Mouse (Mus musculus) layer of hippocampus, adult 2 months (tissue): ENCODE measurements around the gene Dus1l. TPM values are rescaled to one million over a fixed set of nuclear protein-coding genes. Genes with fewer than 3 reads are reported as not detected.

Experiments used
- DNase-seq, 2 experiments: peaks; one replicate each; pipeline ENCODE4 v3.0.0; 2022; ENCODE audit warnings: low spot score in 2 of 2
- H3K27ac ChIP-seq: fragments of 200-600 bp; 2 replicates; pipeline ENCODE4 v1.8.1; 2022
- H3K4me3 ChIP-seq: fragments of 200-600 bp; 2 replicates; pipeline ENCODE4 v1.8.1; 2022; ENCODE audit warnings: mild to moderate bottlenecking
- CTCF ChIP-seq: fragments of 200-600 bp; conservative IDR thresholded peaks from 2 replicates; pipeline ENCODE4 v1.8.1; 2022; ENCODE audit warnings: antibody characterized with exemption, mild to moderate bottlenecking, moderate library complexity
- total RNA-seq, 2 experiments: library from RNA; stranded (reverse); gene quantifications; 2 replicates each; pipeline ENCODE4 v1.2.3; 2021

The Dus1l gene
- total RNA-seq, 2 experiments from 2014 or later = 45.6 to 46.2 TPM

- no peak for TF ChIP-seq CTCF
- peak overlapping the region; percentile 67 for H3K4me3 ChIP-seq
- H3K27ac ChIP-seq = peak overlapping the region; percentile 100
- no peak for DNase-seq
Observed at GRCm38 (mm10) chr11:120824787-120825288, 28.6 kb upstream of the Dus1l start.

GRCm38 (mm10) chr11:120823956-120824786 lies 28.0 kb upstream of the Dus1l start, which contains the start of gene Fasn:
TSS of gene Fasn (minus strand) at chr11:120824547.
- peak; percentile 98 for DNase-seq
- H3K4me3 ChIP-seq = peak within 1 kb of the TSS; percentile 67
- H3K27ac ChIP-seq = peak within 1 kb of the TSS; percentile 100
- TF ChIP-seq CTCF = peak; percentile 70

GRCm38 (mm10) chr11:120823551-120823947 lies 27.3 kb upstream of the Dus1l start:
- Histone ChIP-seq H3K4me3 (peak overlapping the region; percentile 67), H3K27ac (peak overlapping the region; percentile 100)
- no peak for DNase-seq
- no peak for TF ChIP-seq CTCF

GRCm38 (mm10) chr11:120822831-120823550 lies 26.8 kb upstream of the Dus1l start:
- DNase-seq = no peak
- Histone ChIP-seq H3K27ac (peak overlapping the region; percentile 100), H3K4me3 (peak overlapping the region; percentile 67)
- TF ChIP-seq CTCF = peak; percentile 18

- no peak for TF ChIP-seq CTCF
Observed at GRCm38 (mm10) chr11:120822321-120822720, 26.1 kb upstream of the Dus1l start.

GRCm38 (mm10) chr11:120821076-120821922 lies 25.1 kb upstream of the Dus1l start:
- TF ChIP-seq CTCF = no peak
- no peak for DNase-seq
- Histone ChIP-seq H3K4me3 (peak overlapping the region; percentile 67), H3K27ac (peak overlapping the region; percentile 39; the same call in 1 of the 2 replicates)

More at GRCm38 (mm10) chr11:120822321-120822720, 26.1 kb upstream of the Dus1l start:
- Histone ChIP-seq H3K27ac (no peak overlapping the region; the same call in 1 of the 2 replicates), H3K4me3 (peak overlapping the region; percentile 67)
- DNase-seq = no peak

- H3K27ac ChIP-seq = peak overlapping the region; percentile 18; the same call in 1 of the 2 replicates
Observed at GRCm38 (mm10) chr11:120820546-120820945, 24.3 kb upstream of the Dus1l start.

GRCm38 (mm10) chr11:120819556-120819955 lies 23.4 kb upstream of the Dus1l start:
- no peak for TF ChIP-seq CTCF

More at GRCm38 (mm10) chr11:120820546-120820945, 24.3 kb upstream of the Dus1l start:
- no peak for DNase-seq
- no peak for TF ChIP-seq CTCF
- H3K4me3 ChIP-seq = peak overlapping the region; percentile 67; the same call in 1 of the 2 replicates

GRCm38 (mm10) chr11:120818251-120818650 lies 22.0 kb upstream of the Dus1l start:
- Histone ChIP-seq H3K27ac (no peak overlapping the region), H3K4me3 (no peak overlapping the region)
- DNase-seq = no peak
- TF ChIP-seq CTCF = no peak

More at GRCm38 (mm10) chr11:120819556-120819955, 23.4 kb upstream of the Dus1l start:
- no peak overlapping the region for H3K27ac ChIP-seq
- no peak overlapping the region for H3K4me3 ChIP-seq
- DNase-seq = no peak

- Histone ChIP-seq H3K4me3 (no peak overlapping the region), H3K27ac (no peak overlapping the region)
- no peak for DNase-seq
- TF ChIP-seq CTCF = no peak
Observed at GRCm38 (mm10) chr11:120817358-120817757, 21.2 kb upstream of the Dus1l start.

- TF ChIP-seq CTCF = no peak
- no peak overlapping the region for H3K4me3 ChIP-seq
- peak in 1 of 2 experiments; percentile 47 for DNase-seq
- H3K27ac ChIP-seq = no peak overlapping the region
Observed at GRCm38 (mm10) chr11:120812068-120812467, 15.9 kb upstream of the Dus1l start.

- Histone ChIP-seq H3K27ac (no peak overlapping the region), H3K4me3 (no peak overlapping the region)
- no peak for TF ChIP-seq CTCF
- no peak for DNase-seq
Observed at GRCm38 (mm10) chr11:120808010-120808409, 11.8 kb upstream of the Dus1l start.
